Mouse (Mus musculus): Measurements from ENCODE around the gene Vmn1r113.
"Not testable (repeated sequence)": the region's sequence is repeated elsewhere in the genome, so short reads cannot be mapped to it uniquely, and the experiment has no call there.

Vmn1r113 gene

GRCm38 (mm10) chr7:20786985-20787384, at the start of gene Vmn1r113:
Vmn1r113 (plus strand) TSS chr7:20787285.
- not testable (repeated sequence) for DNase-seq (ENCODE audit: low spot score)

DNA sequence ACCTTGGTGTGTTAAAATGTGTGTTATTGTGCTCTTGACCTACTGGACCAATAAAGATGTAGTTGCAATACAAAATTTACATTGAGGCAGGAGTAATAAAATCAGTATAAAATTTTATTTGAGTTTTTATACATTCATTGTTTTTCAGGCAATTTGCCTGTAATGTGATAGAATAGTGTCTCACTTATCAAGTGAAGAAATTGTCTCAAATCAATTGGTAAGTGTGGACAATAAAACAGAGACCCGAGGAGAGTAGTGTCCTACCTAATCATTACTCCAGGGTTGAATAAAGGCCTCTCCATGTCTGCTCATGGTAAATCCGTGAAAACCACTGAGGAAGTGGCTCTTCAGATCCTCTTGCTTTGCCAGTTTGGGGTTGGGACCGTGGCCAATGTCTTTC, 16.2 kb upstream of the Vmn1r113 start, which contains the start of gene Vmn1r112:
Gene Vmn1r112, plus strand, starts transcription at position 301 of the 400 bp plus-strand sequence.
- DNase-seq (ENCODE audit: low spot score): not testable (repeated sequence)

- DNase-seq (ENCODE audit: low spot score): not testable (repeated sequence)
Measured at GRCm38 (mm10) chr7:20812086-20812485, 25.0 kb downstream of the Vmn1r113 start, which contains the start of gene Vmn1r114. Vmn1r114 (minus strand) TSS chr7:20812186.
